Mouse (Mus musculus): ENCODE measurements around the gene Olfr315. TPM values are rescaled to one million over a fixed set of nuclear protein-coding genes. Genes with fewer than 3 reads are reported as not detected.
"Not testable (repeated sequence)": the region's sequence is repeated elsewhere in the genome, so short reads cannot be mapped to it uniquely, and the experiment has no call there.

Gene Olfr315
- not detected in 2 replicates for polyA plus RNA-seq (2015; fragmentation: Nextera tagmentation; extraction: Ambion mirVana)

- Histone ChIP-seq H3K4me1 (ENCODE audit: control insufficient read depth, insufficient read depth, low read length) (no peaks in the 10 kb centered on the region), H3K36me3 (ENCODE audit: control insufficient read depth, insufficient read depth) (no peaks in the 10 kb centered on the region), H3K27ac (ENCODE audit: low read length) (no peak within 1 kb of the TSS), H3K9ac (ENCODE audit: low read length) (no peak within 1 kb of the TSS), H3K4me2 (ENCODE audit: low read depth, low read length) (no peak within 1 kb of the TSS), H3K27me3 (ENCODE audit: control insufficient read depth, insufficient read depth, low read length) (no peaks in the 10 kb centered on the region), H3K4me3 (ENCODE audit: low read length) (no peak within 1 kb of the TSS), H3K9me3 (replicated peaks; ENCODE audit: control insufficient read depth, low read length) (no peaks in the 10 kb centered on the region)
- ATAC-seq (replicated peaks; ENCODE audit: extremely low read depth, insufficient read depth, low FRiP score), result no peak
Measured at GRCm38 (mm10) chr11:58772888-58773287, at the start of gene Olfr315. Olfr315 (plus strand) TSS chr11:58773188.

- H3K9ac ChIP-seq (ENCODE audit: low read length), result no peak within 1 kb of the TSS
- no peak within 1 kb of the TSS for H3K4me3 ChIP-seq (ENCODE audit: low read length)
- H3K9me3 ChIP-seq (replicated peaks; ENCODE audit: control insufficient read depth, low read length), result no peaks in the 10 kb centered on the region
- H3K4me1 ChIP-seq (ENCODE audit: control insufficient read depth, insufficient read depth, low read length), result no peaks in the 10 kb centered on the region
- H3K36me3 ChIP-seq (ENCODE audit: control insufficient read depth, insufficient read depth), result no peaks in the 10 kb centered on the region
- no peak within 1 kb of the TSS for H3K4me2 ChIP-seq (ENCODE audit: low read depth, low read length)
- no peaks in the 10 kb centered on the region for H3K27me3 ChIP-seq (ENCODE audit: control insufficient read depth, insufficient read depth, low read length)
- ATAC-seq (replicated peaks; ENCODE audit: extremely low read depth, insufficient read depth, low FRiP score), result no peak
- no peak within 1 kb of the TSS for H3K27ac ChIP-seq (ENCODE audit: low read length)
Measured at GRCm38 (mm10) chr11:58723914-58724313, 49.1 kb upstream of the Olfr315 start, which contains the start of gene Olfr318. Olfr318 (minus strand) TSS chr11:58724014.

GRCm38 (mm10) chr11:58727896-58728650, 44.9 kb upstream of the Olfr315 start:
- H3K4me3 ChIP-seq (ENCODE audit: low read length); H3K4me2 ChIP-seq (ENCODE audit: low read depth, low read length); ATAC-seq (replicated peaks; ENCODE audit: extremely low read depth, insufficient read depth, low FRiP score); H3K9ac ChIP-seq (ENCODE audit: low read length); H3K27me3 ChIP-seq (ENCODE audit: control insufficient read depth, insufficient read depth, low read length); H3K9me3 ChIP-seq (replicated peaks; ENCODE audit: control insufficient read depth, low read length); H3K4me1 ChIP-seq (ENCODE audit: control insufficient read depth, insufficient read depth, low read length); H3K36me3 ChIP-seq (ENCODE audit: control insufficient read depth, insufficient read depth); H3K27ac ChIP-seq (ENCODE audit: low read length): not testable (repeated sequence)
- WGBS, result 66% methylated on average over 6 of the region's 6 CpGs

GRCm38 (mm10) chr11:58733372-58733771, 39.6 kb upstream of the Olfr315 start:
- Histone ChIP-seq H3K4me2 (ENCODE audit: low read depth, low read length) (no peak overlapping the region), H3K36me3 (ENCODE audit: control insufficient read depth, insufficient read depth) (no peaks in the 10 kb centered on the region), H3K9ac (ENCODE audit: low read length) (no peak overlapping the region), H3K4me1 (ENCODE audit: control insufficient read depth, insufficient read depth, low read length) (no peaks in the 10 kb centered on the region), H3K27me3 (ENCODE audit: control insufficient read depth, insufficient read depth, low read length) (no peaks in the 10 kb centered on the region), H3K4me3 (ENCODE audit: low read length) (no peak overlapping the region), H3K9me3 (replicated peaks; ENCODE audit: control insufficient read depth, low read length) (no peaks in the 10 kb centered on the region), H3K27ac (ENCODE audit: low read length) (no peak overlapping the region)
- no peak for ATAC-seq (replicated peaks; ENCODE audit: extremely low read depth, insufficient read depth, low FRiP score)
- WGBS, result 41% methylated on average over 3 of the region's 3 CpGs

GRCm38 (mm10) chr11:58738792-58739262, 34.2 kb upstream of the Olfr315 start, which contains the start of gene Olfr317:
Olfr317 (minus strand) TSS chr11:58739212.
- Histone ChIP-seq H3K4me3 (ENCODE audit: low read length) (no peak within 1 kb of the TSS), H3K4me2 (ENCODE audit: low read depth, low read length) (no peak within 1 kb of the TSS), H3K9me3 (replicated peaks; ENCODE audit: control insufficient read depth, low read length) (no peaks in the 10 kb centered on the region), H3K9ac (ENCODE audit: low read length) (no peak within 1 kb of the TSS), H3K4me1 (ENCODE audit: control insufficient read depth, insufficient read depth, low read length) (no peaks in the 10 kb centered on the region), H3K36me3 (ENCODE audit: control insufficient read depth, insufficient read depth) (no peaks in the 10 kb centered on the region), H3K27ac (ENCODE audit: low read length) (no peak within 1 kb of the TSS), H3K27me3 (ENCODE audit: control insufficient read depth, insufficient read depth, low read length) (no peaks in the 10 kb centered on the region)
- WGBS, result 65% methylated on average over 4 of the region's 4 CpGs
- no peak for ATAC-seq (replicated peaks; ENCODE audit: extremely low read depth, insufficient read depth, low FRiP score)

GRCm38 (mm10) chr11:58751096-58751495, 21.9 kb upstream of the Olfr315 start:
- not testable (repeated sequence) for H3K27ac ChIP-seq (ENCODE audit: low read length); H3K4me1 ChIP-seq (ENCODE audit: control insufficient read depth, insufficient read depth, low read length); H3K36me3 ChIP-seq (ENCODE audit: control insufficient read depth, insufficient read depth); ATAC-seq (replicated peaks; ENCODE audit: extremely low read depth, insufficient read depth, low FRiP score); H3K9me3 ChIP-seq (replicated peaks; ENCODE audit: control insufficient read depth, low read length); H3K9ac ChIP-seq (ENCODE audit: low read length); H3K27me3 ChIP-seq (ENCODE audit: control insufficient read depth, insufficient read depth, low read length); H3K4me2 ChIP-seq (ENCODE audit: low read depth, low read length); H3K4me3 ChIP-seq (ENCODE audit: low read length)
- 67% methylated on average over 18 of the region's 18 CpGs for WGBS

GRCm38 (mm10) chr11:58752434-58752833, 20.6 kb upstream of the Olfr315 start, which contains the start of gene Olfr316:
Olfr316 (plus strand) TSS chr11:58752734.
- Histone ChIP-seq H3K9me3 (replicated peaks; ENCODE audit: control insufficient read depth, low read length) (no peaks in the 10 kb centered on the region), H3K27ac (ENCODE audit: low read length) (no peak within 1 kb of the TSS), H3K4me2 (ENCODE audit: low read depth, low read length) (no peak within 1 kb of the TSS), H3K36me3 (ENCODE audit: control insufficient read depth, insufficient read depth) (no peaks in the 10 kb centered on the region), H3K4me3 (ENCODE audit: low read length) (no peak within 1 kb of the TSS), H3K9ac (ENCODE audit: low read length) (no peak within 1 kb of the TSS), H3K27me3 (ENCODE audit: control insufficient read depth, insufficient read depth, low read length) (no peaks in the 10 kb centered on the region), H3K4me1 (ENCODE audit: control insufficient read depth, insufficient read depth, low read length) (no peaks in the 10 kb centered on the region)
- 71% methylated on average over 2 of the region's 2 CpGs for WGBS
- no peak for ATAC-seq (replicated peaks; ENCODE audit: extremely low read depth, insufficient read depth, low FRiP score)

GRCm38 (mm10) chr11:58782480-58783089, 9.6 kb downstream of the Olfr315 start, which contains the start of gene Olfr314:
Olfr314 (plus strand) TSS chr11:58782952.
- WGBS, result 43% methylated on average over 6 of the region's 6 CpGs
- H3K36me3 ChIP-seq (ENCODE audit: control insufficient read depth, insufficient read depth), result no peaks in the 10 kb centered on the region
- no peaks in the 10 kb centered on the region for H3K9me3 ChIP-seq (replicated peaks; ENCODE audit: control insufficient read depth, low read length)
- ATAC-seq (replicated peaks; ENCODE audit: extremely low read depth, insufficient read depth, low FRiP score), result no peak
- H3K4me2 ChIP-seq (ENCODE audit: low read depth, low read length), result no peak within 1 kb of the TSS
- no peaks in the 10 kb centered on the region for H3K27me3 ChIP-seq (ENCODE audit: control insufficient read depth, insufficient read depth, low read length)
- H3K4me3 ChIP-seq (ENCODE audit: low read length), result no peak within 1 kb of the TSS
- H3K4me1 ChIP-seq (ENCODE audit: control insufficient read depth, insufficient read depth, low read length), result peaks cover 2% of the 10 kb centered on the region; the same call in 1 of the 2 replicates
- H3K27ac ChIP-seq (ENCODE audit: low read length), result no peak within 1 kb of the TSS
- no peak within 1 kb of the TSS for H3K9ac ChIP-seq (ENCODE audit: low read length)

GRCm38 (mm10) chr11:58784182-58784581, 11.2 kb downstream of the Olfr315 start:
- peak; percentile 58 for ATAC-seq (replicated peaks; ENCODE audit: extremely low read depth, insufficient read depth, low FRiP score)

More at GRCm38 (mm10) chr11:58784182-58784581, 11.2 kb downstream of the Olfr315 start:
- Histone ChIP-seq H3K9ac (ENCODE audit: low read length) (no peak overlapping the region), H3K36me3 (ENCODE audit: control insufficient read depth, insufficient read depth) (no peaks in the 10 kb centered on the region), H3K4me3 (ENCODE audit: low read length) (no peak overlapping the region), H3K27me3 (ENCODE audit: control insufficient read depth, insufficient read depth, low read length) (no peaks in the 10 kb centered on the region), H3K4me1 (ENCODE audit: control insufficient read depth, insufficient read depth, low read length) (peaks cover 2% of the 10 kb centered on the region; the same call in 1 of the 2 replicates), H3K4me2 (ENCODE audit: low read depth, low read length) (no peak overlapping the region), H3K9me3 (replicated peaks; ENCODE audit: control insufficient read depth, low read length) (no peaks in the 10 kb centered on the region), H3K27ac (ENCODE audit: low read length) (no peak overlapping the region)
- WGBS, result 60% methylated on average over 2 of the region's 2 CpGs

Measured in heart, embryonic 16.5 days (tissue).